Mouse (Mus musculus) Patski (cell line): ENCODE measurements around the gene Gbp2. TPM values are rescaled to one million over a fixed set of nuclear protein-coding genes. Genes with fewer than 3 reads are reported as not detected.
"Not testable (repeated sequence)": the region's sequence is repeated elsewhere in the genome, so short reads cannot be mapped to it uniquely, and the experiment has no call there.

Experiments
- ATAC-seq: fragments of 100-300 bp; one replicate; pipeline ENCODE4 v1.8.0; 2021
- CTCF ChIA-PET: fragments of 350-600 bp; sonication (Branson Sonifier 250); formaldehyde crosslinking; loops from one replicate; lab custom pipeline; 2022; ENCODE audit warnings: inconsistent platforms; lab: Charles Lee
- POLR2A ChIA-PET: fragments of 350-600 bp; sonication (Branson Sonifier 250); formaldehyde crosslinking; loops from one replicate; lab custom pipeline; 2022; ENCODE audit warnings: antibody characterized with exemption, inconsistent platforms; lab: Charles Lee
- DNase-seq: peaks from one replicate; pipeline ENCODE4 v3.0.0-alpha.2; 2011; ENCODE audit warnings: low read depth, low spot score
- H3K27me3 ChIP-seq: fragments of 371-371 bp; one replicate; pipeline ENCODE4 v1.5.1; 2021
- CTCF ChIP-seq: fragments of 100-300 bp; IDR thresholded peaks from one replicate; pipeline ENCODE4 v1.5.1; 2021
- in situ Hi-C: fragments of 300-500 bp; cut with MboI; formaldehyde crosslinking; loops from 3 replicates; pipeline ENCODE4 v1.11.1; 2018; ENCODE audit warnings: low pct_unique_long_range_greater_than_20kb, mixed read lengths
- polyA plus RNA-seq: library from polyadenylated mRNA; unstranded; gene quantifications from one replicate; pipeline ENCODE4 v1.2.3, GENCODE M21; 2021

Gbp2 gene
- polyA plus RNA-seq, 1 experiment from 2014 or later: 16.2 TPM

DNA sequence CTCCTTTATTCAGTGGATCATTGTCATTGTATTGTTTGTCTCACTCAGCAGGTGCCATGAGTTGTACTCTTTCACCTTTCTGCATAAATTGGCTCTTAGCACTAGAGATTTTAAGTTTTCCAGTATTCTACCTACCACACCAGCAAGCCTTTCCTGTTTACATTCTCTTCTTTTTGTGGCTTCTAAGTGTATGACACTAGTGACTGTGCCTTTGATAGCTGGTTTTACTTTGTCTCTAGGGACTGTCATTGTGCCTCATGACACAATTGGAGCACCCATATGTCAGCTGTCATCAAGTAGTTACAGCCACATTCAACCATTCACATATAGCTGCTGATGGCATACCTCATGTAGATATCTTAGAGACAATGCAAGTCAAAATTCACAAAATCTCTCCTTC is 18.7 kb upstream of the Gbp2 start:
- in situ Hi-C loops: no loop called here
- ATAC-seq: no peak

DNA sequence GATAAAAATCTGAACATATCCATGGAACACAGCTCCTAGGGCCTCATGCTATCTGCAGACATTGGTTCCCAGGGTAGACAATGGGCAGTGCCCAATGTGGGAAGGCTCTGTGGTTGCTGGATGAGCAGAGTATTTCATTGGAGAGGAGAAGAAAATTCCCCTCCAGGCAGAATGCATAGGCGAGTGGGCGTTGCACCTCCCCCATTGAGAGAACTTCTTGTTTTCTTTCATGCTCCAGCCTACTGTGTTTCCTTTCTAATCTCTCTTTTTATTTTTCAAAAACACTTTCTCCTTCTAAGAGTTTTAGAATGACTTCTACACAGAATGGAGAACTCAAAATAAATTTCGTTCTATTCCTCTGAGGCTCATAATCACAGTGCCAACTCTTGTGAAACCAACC is 1.7 kb upstream of the Gbp2 start:
- DNase-seq (no peak), ATAC-seq (no peak)
- ChIA-PET CTCF (interaction anchor here (0.7 to 11.6 kb wide), 13 partner anchors 12 to 167 kb away, joined by 3 to 155 read pairs (median 4); partner anchors contain the start of gene Gbp7), POLR2A (no interaction called here)
- in situ Hi-C loops: no loop called here
- no peaks in the 10 kb centered on the region for H3K27me3 ChIP-seq
- no peak for TF ChIP-seq CTCF

More for the DNA sequence above, 18.7 kb upstream of the Gbp2 start:
- no peaks in the 10 kb centered on the region for H3K27me3 ChIP-seq
- POLR2A ChIA-PET: no interaction called here
- DNase-seq: no peak
- no peak for TF ChIP-seq CTCF
- CTCF ChIA-PET: interaction anchor here (1.1 to 10.8 kb wide), 6 partner anchors 9 to 107 kb away, joined by 3 to 155 read pairs (median 4); partner anchors contain the start of genes Gbp2 and Gbp3

DNA sequence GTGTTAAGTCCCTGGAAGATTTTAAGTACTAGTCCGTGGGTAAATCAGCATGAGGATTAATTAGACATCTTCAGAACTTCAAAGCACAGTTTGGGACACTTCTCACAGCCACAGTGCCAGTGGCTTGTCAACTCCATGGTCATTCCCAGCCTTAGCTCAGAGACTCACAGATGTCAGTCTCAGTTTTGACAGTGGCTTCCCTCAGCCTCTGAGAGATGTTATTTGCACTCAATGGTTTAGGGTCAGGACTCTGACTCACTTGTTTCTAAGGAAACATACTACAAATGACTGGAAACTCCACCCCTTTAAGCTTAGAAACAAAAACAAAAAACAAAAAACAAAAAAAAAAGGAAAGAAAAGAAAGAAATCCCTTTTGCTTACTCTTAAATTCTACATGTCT is 796 bp upstream of the Gbp2 start:
- ATAC-seq (no peak), DNase-seq (no peak)
- CTCF ChIA-PET: interaction anchor here (0.6 to 11.6 kb wide), 14 partner anchors 11 to 270 kb away, joined by 3 to 155 read pairs (median 4); partner anchors contain the start of genes Gbp3, Gbp5 and Gbp7
- TF ChIP-seq CTCF: no peak
- POLR2A ChIA-PET: interaction anchor here (2.4 kb wide), 1 partner anchor 9 kb away, joined by 11 read pairs; no protein-coding TSS in a partner anchor
- H3K27me3 ChIP-seq: no peaks in the 10 kb centered on the region
- in situ Hi-C loops: loop anchor here (5.0 kb wide), 1 partner anchor 127 kb away; the partner anchor contains the start of gene Gbp5

DNA sequence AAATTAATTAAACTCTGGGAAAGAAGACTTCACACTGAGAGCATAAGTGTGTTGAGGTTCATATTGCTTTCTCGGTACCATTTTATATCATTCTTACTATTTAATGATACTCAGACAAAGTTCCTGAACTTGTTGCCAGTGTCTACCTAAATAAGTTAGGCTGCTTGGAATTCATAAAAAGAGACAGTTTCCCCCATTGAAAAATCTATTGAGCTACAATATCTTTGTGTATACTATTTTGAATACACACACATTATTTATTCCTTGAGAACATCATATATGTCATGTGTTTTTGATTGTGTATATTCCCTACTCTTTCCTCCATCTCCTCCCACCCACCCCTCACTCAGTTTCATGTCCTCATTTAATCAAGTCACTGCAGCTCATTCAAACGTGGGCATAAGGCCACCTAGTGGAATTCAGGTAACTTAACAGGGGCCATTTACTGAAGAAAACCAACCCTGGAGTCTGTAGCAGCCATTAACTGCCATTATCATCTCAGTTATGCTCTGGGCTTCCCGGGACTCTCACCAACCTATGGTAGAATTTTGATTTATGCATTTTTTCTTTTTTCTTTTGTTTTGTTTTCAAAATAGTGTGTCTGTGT is 657 bp downstream of the Gbp2 start:
- peak; percentile 92 for TF ChIP-seq CTCF
- no peaks in the 10 kb centered on the region for H3K27me3 ChIP-seq
- ChIA-PET POLR2A (interaction anchor here (0.6 to 2.4 kb wide), 3 partner anchors 10 to 571 kb away, joined by 3 to 11 read pairs (median 3); no protein-coding TSS in a partner anchor), CTCF (interaction anchor here (0.8 to 11.6 kb wide), 20 partner anchors 9 to 145 kb away, joined by 3 to 155 read pairs (median 4); partner anchors contain the start of genes Gbp3, Gbp5 and Gbp7)
- in situ Hi-C loops: loop anchor here (5.0 kb wide), 1 partner anchor 129 kb away; the partner anchor contains the start of gene Gbp5
- DNase-seq (peak; percentile 37), ATAC-seq (peak; percentile 81)

DNA sequence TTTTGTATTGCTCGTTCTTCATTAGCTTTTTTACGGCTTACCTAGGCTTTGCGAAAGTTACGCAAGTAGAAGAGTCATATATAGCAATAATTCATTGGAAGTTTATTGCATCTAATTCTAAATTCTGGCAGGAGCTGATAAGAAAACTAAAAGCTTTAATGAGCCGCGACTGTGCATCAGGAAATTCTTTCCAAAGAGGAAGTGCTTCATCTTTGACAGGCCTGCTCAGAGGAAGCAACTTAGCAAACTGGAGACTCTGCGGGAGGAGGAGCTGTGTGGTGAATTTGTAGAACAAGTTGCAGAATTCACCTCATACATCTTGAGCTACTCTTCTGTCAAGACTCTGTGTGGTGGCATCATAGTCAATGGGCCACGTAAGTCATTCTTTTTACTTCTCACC is 10.0 kb downstream of the Gbp2 start:
- H3K27me3 ChIP-seq: no peaks in the 10 kb centered on the region
- no peak for DNase-seq
- ChIA-PET POLR2A (no interaction called here), CTCF (interaction anchor here (0.9 to 4.2 kb wide), 6 partner anchors 9 to 128 kb away, joined by 3 to 31 read pairs (median 4); partner anchors contain the start of gene Gbp2)
- no peak for TF ChIP-seq CTCF
- in situ Hi-C loops: no loop called here
- ATAC-seq: no peak

DNA sequence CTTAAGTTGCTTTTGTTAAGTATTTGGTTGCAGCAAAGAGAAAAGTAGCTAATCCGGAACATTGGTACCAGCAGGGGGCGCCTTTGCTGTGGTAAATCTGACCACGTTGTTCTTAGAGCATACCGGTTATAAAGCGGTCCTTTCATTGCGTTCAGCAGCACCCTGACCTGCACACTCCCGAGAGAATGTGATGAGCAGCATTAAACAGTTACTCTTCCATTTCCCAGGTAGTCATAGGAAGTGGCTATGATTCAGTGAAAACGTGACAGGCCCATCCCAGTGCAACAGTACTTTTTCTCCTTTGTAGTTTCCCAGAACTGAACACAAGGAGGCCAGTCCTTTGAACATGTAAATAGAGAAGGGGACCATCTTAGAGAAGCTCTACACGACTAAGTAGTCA is 19.8 kb downstream of the Gbp2 start:
- TF ChIP-seq CTCF: peak; percentile 82
- ATAC-seq (peak; percentile 34), DNase-seq (no peak)
- ChIA-PET POLR2A (no interaction called here), CTCF (interaction anchor here (0.7 to 2.7 kb wide), 11 partner anchors 8 to 165 kb away, joined by 3 to 14 read pairs (median 4); no protein-coding TSS in a partner anchor)
- in situ Hi-C loops: loop anchor here (5.0 kb wide), 1 partner anchor 62 kb away; the partner anchor contains the start of gene Kyat3
- H3K27me3 ChIP-seq: peaks cover 20% of the 10 kb centered on the region

DNA sequence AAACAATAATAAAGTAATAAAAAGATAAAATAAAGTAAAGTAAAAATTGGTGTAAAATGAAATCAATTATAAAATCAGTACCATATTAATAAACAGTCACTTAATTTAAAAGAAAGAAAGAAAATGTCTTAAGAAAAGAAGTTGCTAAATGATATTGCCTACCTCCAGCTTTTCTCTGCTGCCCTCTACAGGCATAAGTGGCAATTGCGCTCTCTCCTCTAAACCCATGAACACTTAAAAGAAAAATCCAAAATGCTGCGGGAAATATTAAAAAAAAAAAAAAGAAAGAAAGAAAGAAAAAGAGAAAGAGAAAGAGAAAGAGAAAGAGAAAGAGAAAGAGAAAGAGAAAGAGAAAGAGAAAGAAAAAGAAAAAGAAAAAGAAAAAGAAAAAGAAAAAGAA is 25.5 kb downstream of the Gbp2 start:
- DNase-seq, in situ Hi-C loops, ATAC-seq: not testable (repeated sequence)
- H3K27me3 ChIP-seq: peaks cover 23% of the 10 kb centered on the region
- CTCF ChIA-PET: interaction anchor here (0.7 to 3.7 kb wide), 13 partner anchors 10 to 151 kb away, joined by 3 to 21 read pairs (median 5); partner anchors contain the start of gene Gbp2
- TF ChIP-seq CTCF: peak; percentile 76
- POLR2A ChIA-PET: interaction anchor here (0.7 kb wide), 1 partner anchor 22 kb away, joined by 4 read pairs; no protein-coding TSS in a partner anchor

DNA sequence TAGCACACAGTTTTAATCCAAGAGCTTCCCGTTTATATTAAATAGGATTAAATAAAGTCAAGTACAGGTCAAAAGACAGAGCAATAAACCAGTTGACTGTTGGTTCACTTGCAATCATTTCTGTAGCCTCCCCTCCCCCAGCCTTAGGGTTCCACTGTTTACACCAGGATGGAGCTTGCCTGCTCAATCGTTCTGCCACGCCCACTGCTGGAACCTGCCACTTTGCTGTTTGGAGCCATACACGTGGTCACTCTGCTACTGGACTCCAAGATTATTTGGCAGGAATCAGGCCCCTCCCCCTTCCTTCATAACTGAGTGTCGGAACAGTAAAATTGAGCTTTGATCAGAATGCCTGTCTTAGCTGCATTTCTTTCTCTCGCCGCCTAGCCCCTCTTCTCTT is 27.4 kb downstream of the Gbp2 start:
- peaks cover 14% of the 10 kb centered on the region for H3K27me3 ChIP-seq
- DNase-seq, ATAC-seq, in situ Hi-C loops: not testable (repeated sequence)
- CTCF ChIA-PET: interaction anchor here (0.9 to 3.7 kb wide), 8 partner anchors 9 to 143 kb away, joined by 3 to 21 read pairs (median 5); partner anchors contain the start of gene Gbp2
- POLR2A ChIA-PET: interaction anchor here (0.6 kb wide), 1 partner anchor 80 kb away, joined by 3 read pairs; no protein-coding TSS in a partner anchor

DNA sequence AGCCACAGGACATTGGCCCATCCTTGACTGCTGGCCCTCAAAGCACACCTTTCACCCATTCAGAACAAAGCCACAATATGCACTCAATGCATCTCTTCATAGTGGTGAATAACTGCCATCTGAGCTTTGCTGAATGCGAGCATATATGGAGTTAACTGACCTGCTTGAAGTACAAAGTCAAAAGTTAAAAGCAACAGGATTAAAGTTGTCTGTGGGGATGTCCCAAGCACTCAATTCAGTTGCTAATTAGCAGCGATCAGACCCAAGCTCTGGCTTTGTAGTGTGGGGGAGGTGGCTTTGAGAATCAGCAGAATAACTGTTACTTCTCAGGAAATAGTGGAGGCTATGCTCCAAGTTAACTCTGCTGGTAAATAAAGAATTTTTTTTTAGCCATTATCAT is 29.8 kb downstream of the Gbp2 start:
- ATAC-seq (no peak), DNase-seq (no peak)
- in situ Hi-C loops: no loop called here
- ChIA-PET POLR2A (no interaction called here), CTCF (interaction anchor here (1.4 kb wide), 1 partner anchor 19 kb away, joined by 3 read pairs; no protein-coding TSS in a partner anchor)
- H3K27me3 ChIP-seq: peaks cover 3% of the 10 kb centered on the region
- no peak for TF ChIP-seq CTCF

DNA sequence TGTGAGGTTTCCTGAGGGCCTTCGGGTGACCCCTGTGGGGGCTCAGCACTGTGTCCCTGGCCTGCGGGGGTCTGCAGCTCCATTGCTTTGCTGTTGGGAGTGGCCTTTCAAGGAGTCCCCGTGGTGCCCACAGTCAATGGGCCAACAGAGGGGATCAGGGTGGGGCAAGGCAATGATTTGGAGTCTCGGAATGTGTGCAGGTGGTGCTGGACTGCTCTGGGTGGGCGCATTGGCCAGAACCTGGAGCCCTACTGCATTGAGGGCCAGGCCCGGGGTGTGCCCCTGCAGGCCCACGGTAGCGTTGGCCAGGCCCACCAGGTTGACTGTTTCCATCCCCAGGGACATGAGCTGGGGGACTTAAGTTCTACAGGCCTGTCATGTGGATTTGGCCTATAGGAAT is 44.3 kb downstream of the Gbp2 start:
- no peak for ATAC-seq
- in situ Hi-C loops: no loop called here
- no peak for TF ChIP-seq CTCF
- CTCF ChIA-PET: no interaction called here
- POLR2A ChIA-PET: no interaction called here
- DNase-seq: no peak
- peaks cover 3% of the 10 kb centered on the region for H3K27me3 ChIP-seq

DNA sequence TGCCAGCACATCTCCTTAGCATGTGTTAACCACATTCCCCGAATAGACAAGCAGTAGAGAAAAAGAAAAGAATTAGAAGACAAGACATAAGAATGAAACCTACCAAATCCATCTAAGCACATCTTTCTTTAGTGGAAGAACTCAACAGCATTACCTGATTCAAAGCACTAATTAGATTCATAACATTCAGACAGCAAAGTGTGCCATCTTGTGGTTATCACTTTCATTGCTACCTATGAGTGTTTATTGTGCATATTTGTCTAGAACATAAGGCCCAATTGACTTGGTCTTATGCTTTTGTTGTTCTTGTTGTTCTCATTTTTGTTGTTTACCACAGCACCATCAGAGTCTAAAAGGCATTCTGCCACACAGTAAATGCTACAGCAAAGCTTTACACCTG is 54.2 kb downstream of the Gbp2 start:
- POLR2A ChIA-PET: no interaction called here
- TF ChIP-seq CTCF: peak; percentile 58
- ATAC-seq (no peak), DNase-seq (no peak)
- CTCF ChIA-PET: no interaction called here
- in situ Hi-C loops: no loop called here
- peaks cover 14% of the 10 kb centered on the region for H3K27me3 ChIP-seq

Other genes starting within 250 kb of the Gbp2 start
- 145 TPM for gene Pdlim5, start 224.9 kb upstream of the Gbp2 start, polyA plus RNA-seq
- gene Gbp5, start 126.6 kb upstream of the Gbp2 start, polyA plus RNA-seq: 0.13 TPM
- gene Gbp7, start 90.3 kb upstream of the Gbp2 start, polyA plus RNA-seq: 2.3 TPM
- gene Gbp3, start 60.6 kb upstream of the Gbp2 start, polyA plus RNA-seq: 2.1 TPM
- gene Gbp2b, start 25.8 kb upstream of the Gbp2 start, polyA plus RNA-seq: 4.1 TPM
- 14.7 TPM for gene Kyat3, start 80.4 kb downstream of the Gbp2 start, polyA plus RNA-seq
- 93.7 TPM for gene Gtf2b, start 144.4 kb downstream of the Gbp2 start, polyA plus RNA-seq